Mouse (Mus musculus) MEL (cell line): ENCODE measurements around the gene Rftn1. TPM values are rescaled to one million over a fixed set of nuclear protein-coding genes. Genes with fewer than 3 reads are reported as not detected.

Source experiments
- DNase-seq: peaks from one replicate; pipeline ENCODE4 v3.0.0; 2011; ENCODE audit warnings: low read depth, low spot score
- H3K27ac ChIP-seq: 2 replicates; pipeline ENCODE4 v1.5.1; 2012; ENCODE audit warnings: low read depth, mild to moderate bottlenecking, control low read depth, low read length, moderate library complexity; ENCODE audit not compliant: control insufficient read depth
- H3K27me3 ChIP-seq, 2 experiments: fragments of 150-350 bp in 1 of 2; sonication (generic) in 1 of 2; 2 replicates each; pipeline ENCODE4 v1.6.1; 2012; ENCODE audit warnings: low read length in 2 of 2, mild to moderate bottlenecking in 2 of 2, improper control_type of control experiment in 1 of 2, moderate library complexity in 1 of 2; ENCODE audit not compliant: insufficient read depth in 2 of 2, control insufficient read depth in 1 of 2
- H3K36me3 ChIP-seq, 2 experiments: 2 replicates each; pipeline ENCODE4 v1.6.1; 2012 to 2014; ENCODE audit warnings: low read length in 2 of 2, improper control_type of control experiment in 1 of 2, inconsistent platforms in 1 of 2, mild to moderate bottlenecking in 1 of 2; ENCODE audit not compliant: insufficient read depth in 2 of 2, control insufficient read depth in 1 of 2
- H3K4me1 ChIP-seq, 2 experiments: fragments of 150-350 bp in 1 of 2; sonication (generic) in 1 of 2; 2 replicates each; pipeline ENCODE4 v1.6.1; 2012; ENCODE audit warnings: low read length in 2 of 2, improper control_type of control experiment in 1 of 2, mild to moderate bottlenecking in 1 of 2; ENCODE audit not compliant: insufficient read depth in 2 of 2, control insufficient read depth in 1 of 2
- H3K4me3 ChIP-seq, 2 experiments: fragments of 150-350 bp in 1 of 2; sonication (generic) in 1 of 2; 2 replicates each; pipeline ENCODE4 v1.5.1; 2012; ENCODE audit warnings: low read depth in 2 of 2, low read length in 2 of 2, mild to moderate bottlenecking in 2 of 2, moderate library complexity in 2 of 2, control low read depth in 1 of 2, improper control_type of control experiment in 1 of 2; ENCODE audit not compliant: control insufficient read depth in 1 of 2, insufficient read depth in 1 of 2
- H3K79me2 ChIP-seq: 2 replicates; pipeline ENCODE4 v1.6.1; 2012; ENCODE audit warnings: mild to moderate bottlenecking, low read length, moderate library complexity; ENCODE audit not compliant: control insufficient read depth, poor library complexity, insufficient read depth
- H3K9ac ChIP-seq: 2 replicates; pipeline ENCODE4 v1.6.1; 2012; ENCODE audit warnings: low read depth, mild to moderate bottlenecking, control low read depth, low read length, moderate library complexity; ENCODE audit not compliant: control insufficient read depth, poor library complexity, severe bottlenecking
- H3K9me3 ChIP-seq: fragments of 150-350 bp; sonication (generic); replicated peaks from 2 replicates; pipeline ENCODE4 v1.6.1; 2012; ENCODE audit warnings: mild to moderate bottlenecking, low read length, improper control_type of control experiment, moderate library complexity; ENCODE audit not compliant: insufficient read depth
- BHLHE40 ChIP-seq: IDR thresholded peaks from 2 replicates; pipeline ENCODE4 v1.6.1; 2012; ENCODE audit warnings: low read depth, mild to moderate bottlenecking, inconsistent platforms, low read length, improper control_type of control experiment, borderline replicate concordance
- CHD1 ChIP-seq: IDR thresholded peaks from 2 replicates; pipeline ENCODE4 v1.6.1; 2012; ENCODE audit warnings: low read depth, mild to moderate bottlenecking, inconsistent platforms, low read length, improper control_type of control experiment
- CHD2 ChIP-seq: IDR thresholded peaks from 2 replicates; pipeline ENCODE4 v1.6.1; 2011; ENCODE audit warnings: low read length, improper control_type of control experiment
- CTCF ChIP-seq, 3 experiments: IDR thresholded peaks in 2 of 3; conservative IDR thresholded peaks in 1 of 3; 2 replicates each; pipeline ENCODE4 v1.5.1; 2011 to 2012; ENCODE audit warnings: low read length in 3 of 3, low read depth in 2 of 3, mild to moderate bottlenecking in 2 of 3, improper control_type of control experiment in 1 of 3, inconsistent platforms in 1 of 3, mixed read lengths in 1 of 3, moderate library complexity in 1 of 3; ENCODE audit not compliant: control insufficient read depth in 1 of 3, insufficient read depth in 1 of 3, poor library complexity in 1 of 3, severe bottlenecking in 1 of 3
- ELF1 ChIP-seq: IDR thresholded peaks from 2 replicates; pipeline ENCODE4 v1.6.1; 2014; ENCODE audit warnings: low read depth, mild to moderate bottlenecking, inconsistent platforms, low read length, improper control_type of control experiment, moderate library complexity
- EP300 ChIP-seq, 2 experiments: IDR thresholded peaks; 2 replicates each; pipeline ENCODE4 v1.6.1; 2011; ENCODE audit warnings: improper control_type of control experiment in 2 of 2, low read length in 2 of 2, low read depth in 1 of 2, mild to moderate bottlenecking in 1 of 2
- ETS1 ChIP-seq: IDR thresholded peaks from 2 replicates; pipeline ENCODE4 v1.6.1; 2012; ENCODE audit warnings: low read depth, mild to moderate bottlenecking, inconsistent platforms, low read length, improper control_type of control experiment, moderate library complexity
- GABPA ChIP-seq: IDR thresholded peaks from 2 replicates; pipeline ENCODE4 v1.6.1; 2012; ENCODE audit warnings: low read depth, mild to moderate bottlenecking, inconsistent platforms, low read length, improper control_type of control experiment, moderate library complexity
- GATA1 ChIP-seq: IDR thresholded peaks from 2 replicates; pipeline ENCODE4 v1.6.1; 2011; ENCODE audit warnings: low read depth, low read length, improper control_type of control experiment
- HCFC1 ChIP-seq: IDR thresholded peaks from 2 replicates; pipeline ENCODE4 v1.6.1; 2012; ENCODE audit warnings: low read depth, mild to moderate bottlenecking, inconsistent platforms, low read length, improper control_type of control experiment, moderate library complexity
- JUND ChIP-seq: IDR thresholded peaks from 2 replicates; pipeline ENCODE4 v1.6.1; 2011; ENCODE audit warnings: low read depth, mild to moderate bottlenecking, improper control_type of control experiment, low read length
- KAT2A ChIP-seq: conservative IDR thresholded peaks from 2 replicates; pipeline ENCODE4 v1.6.1; 2012; ENCODE audit warnings: low read depth, low read length, improper control_type of control experiment, inconsistent platforms
- MAFK ChIP-seq: IDR thresholded peaks from 2 replicates; pipeline ENCODE4 v1.6.1; 2011; ENCODE audit warnings: low read depth, mild to moderate bottlenecking, low read length, improper control_type of control experiment, borderline replicate concordance
- MAX ChIP-seq: IDR thresholded peaks from 2 replicates; pipeline ENCODE4 v1.6.1; 2011; ENCODE audit warnings: low read length, improper control_type of control experiment
- MAZ ChIP-seq: IDR thresholded peaks from 2 replicates; pipeline ENCODE4 v1.6.1; 2012; ENCODE audit warnings: low read depth, mild to moderate bottlenecking, inconsistent platforms, low read length, improper control_type of control experiment
- MEF2A ChIP-seq: IDR thresholded peaks from 2 replicates; pipeline ENCODE4 v1.6.1; 2014; ENCODE audit warnings: low read depth, mild to moderate bottlenecking, inconsistent platforms, low read length, improper control_type of control experiment; ENCODE audit not compliant: poor library complexity, insufficient replicate concordance, severe bottlenecking; ENCODE audit errors: extremely low read depth
- MYB ChIP-seq: IDR thresholded peaks from 2 replicates; pipeline ENCODE4 v1.6.1; 2011; ENCODE audit warnings: mild to moderate bottlenecking, low read depth, low read length, improper control_type of control experiment
- MYC ChIP-seq: IDR thresholded peaks from 2 replicates; pipeline ENCODE4 v1.6.1; 2011; ENCODE audit warnings: low read depth, mild to moderate bottlenecking, low read length, improper control_type of control experiment, moderate library complexity
- NELFE ChIP-seq: IDR thresholded peaks from 2 replicates; pipeline ENCODE4 v1.6.1; 2011; ENCODE audit warnings: low read depth, low read length, improper control_type of control experiment
- NRF1 ChIP-seq: IDR thresholded peaks from 2 replicates; pipeline ENCODE4 v1.6.1; 2014; ENCODE audit warnings: low read depth, mild to moderate bottlenecking, inconsistent platforms, low read length, improper control_type of control experiment, moderate library complexity; ENCODE audit not compliant: poor library complexity, insufficient read depth, severe bottlenecking
- POLR2A ChIP-seq, 2 experiments: IDR thresholded peaks; 2 replicates each; pipeline ENCODE4 v1.6.1; 2011 to 2012; ENCODE audit warnings: low read length in 2 of 2, mild to moderate bottlenecking in 2 of 2, control low read depth in 1 of 2, improper control_type of control experiment in 1 of 2, low read depth in 1 of 2, moderate library complexity in 1 of 2; ENCODE audit not compliant: control insufficient read depth in 1 of 2, insufficient read depth in 1 of 2, poor library complexity in 1 of 2
- POLR2AphosphoS2 ChIP-seq: IDR thresholded peaks from 2 replicates; pipeline ENCODE4 v1.6.1; 2011; ENCODE audit warnings: low read length, improper control_type of control experiment
- POLR2AphosphoS5 ChIP-seq: IDR thresholded peaks from 2 replicates; pipeline ENCODE4 v1.6.1; 2012; ENCODE audit warnings: low read depth, borderline replicate concordance, mild to moderate bottlenecking, inconsistent platforms, low read length, moderate library complexity, mixed read lengths
- RAD21 ChIP-seq: IDR thresholded peaks from 2 replicates; pipeline ENCODE4 v1.6.1; 2011; ENCODE audit warnings: mild to moderate bottlenecking, low read depth, low read length, improper control_type of control experiment
- TAL1 ChIP-seq: IDR thresholded peaks from 2 replicates; pipeline ENCODE4 v1.6.1; 2012; ENCODE audit warnings: mild to moderate bottlenecking, inconsistent platforms, low read length, moderate library complexity, mixed read lengths
- TBP ChIP-seq: IDR thresholded peaks from 2 replicates; pipeline ENCODE4 v1.8.0; 2011; ENCODE audit warnings: low read depth, low read length, improper control_type of control experiment
- TCF12 ChIP-seq: IDR thresholded peaks from 2 replicates; pipeline ENCODE4 v1.6.1; 2014; ENCODE audit warnings: low read depth, mild to moderate bottlenecking, inconsistent platforms, low read length, improper control_type of control experiment, moderate library complexity
- USF1 ChIP-seq: IDR thresholded peaks from 2 replicates; pipeline ENCODE4 v1.6.1; 2014; ENCODE audit warnings: low read depth, mild to moderate bottlenecking, inconsistent platforms, low read length, improper control_type of control experiment, moderate library complexity
- ZC3H11A ChIP-seq: IDR thresholded peaks from 2 replicates; pipeline ENCODE4 v1.6.1; 2012; ENCODE audit warnings: low read depth, mild to moderate bottlenecking, inconsistent platforms, low read length, improper control_type of control experiment
- ZMIZ1 ChIP-seq: IDR thresholded peaks from 2 replicates; pipeline ENCODE4 v1.6.1; 2012; ENCODE audit warnings: low read depth, mild to moderate bottlenecking, inconsistent platforms, low read length, improper control_type of control experiment, moderate library complexity
- polyA plus RNA-seq, 2 experiments: library from polyadenylated mRNA; stranded (reverse) in 1 of 2; unstranded in 1 of 2; fragments of >175 nt in 1 of 2; fragments of >200 nt in 1 of 2; gene quantifications; 2 replicates each; pipeline versions ENCODE4 v1.2.1 to v1.2.4; 2012; ENCODE audit warnings: low replicate concordance in 2 of 2, low read depth in 1 of 2; ENCODE audit not compliant: insufficient read length in 2 of 2, insufficient read depth in 1 of 2, missing spikeins in 1 of 2
- total RNA-seq: library from RNA; depleted of rRNA; stranded (reverse); fragments of 300-350 nt; gene quantifications from 2 replicates; pipeline ENCODE4 v1.2.3, GENCODE M21; 2012

Rftn1 gene
- total and polyA plus RNA-seq, 3 experiments = 70.2 to 76.1 TPM; not detected in 1

DNA sequence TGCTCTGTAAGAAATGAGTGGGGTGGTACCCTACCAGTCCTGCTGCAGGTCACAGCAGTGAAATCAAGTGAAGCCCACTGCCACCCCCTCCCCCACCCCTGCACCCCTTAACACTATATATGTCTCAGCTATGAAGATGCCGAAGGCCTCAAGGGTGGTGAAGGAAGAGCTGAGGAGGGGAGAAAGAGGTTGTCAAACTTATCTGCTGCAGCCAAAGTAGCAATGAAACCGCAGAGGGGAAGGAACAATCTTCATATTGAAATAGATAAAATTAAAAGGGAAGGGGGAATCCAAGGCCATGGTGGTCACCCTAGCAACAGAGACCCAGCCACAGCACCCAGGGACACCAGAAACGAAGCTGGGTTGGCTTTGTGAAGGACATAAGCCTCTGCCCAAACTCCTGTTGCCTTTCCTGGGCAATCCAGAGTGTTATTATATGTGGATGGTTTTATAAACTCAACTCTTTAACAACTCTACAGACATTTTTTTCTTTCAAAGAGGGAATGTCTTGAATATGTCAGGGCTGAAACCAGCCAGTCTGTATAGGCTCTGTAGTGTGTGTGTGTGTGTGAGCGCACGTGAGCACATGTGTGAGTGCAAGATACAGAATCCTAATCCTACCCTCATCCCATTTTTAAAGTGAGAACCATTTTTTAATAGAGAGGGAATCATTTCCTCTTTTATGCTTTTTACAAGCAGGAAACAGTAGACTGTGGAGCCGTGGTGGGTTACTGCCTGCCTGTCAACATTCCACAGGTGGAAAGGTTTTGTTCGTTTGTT is 119.5 kb downstream of the Rftn1 start (continued):
- no peak for TF ChIP-seq POLR2AphosphoS5
- TF ChIP-seq POLR2A (IDR thresholded peaks at IDR 0.05; ENCODE audit: control insufficient read depth in 1 of 2, insufficient read depth in 1 of 2, low read depth in 1 of 2, low read length in 2 of 2, poor library complexity in 1 of 2) = no peak
- no peak for TF ChIP-seq KAT2A
- TF ChIP-seq ZMIZ1 = no peak; the same call in 1 of the 2 replicates

DNA sequence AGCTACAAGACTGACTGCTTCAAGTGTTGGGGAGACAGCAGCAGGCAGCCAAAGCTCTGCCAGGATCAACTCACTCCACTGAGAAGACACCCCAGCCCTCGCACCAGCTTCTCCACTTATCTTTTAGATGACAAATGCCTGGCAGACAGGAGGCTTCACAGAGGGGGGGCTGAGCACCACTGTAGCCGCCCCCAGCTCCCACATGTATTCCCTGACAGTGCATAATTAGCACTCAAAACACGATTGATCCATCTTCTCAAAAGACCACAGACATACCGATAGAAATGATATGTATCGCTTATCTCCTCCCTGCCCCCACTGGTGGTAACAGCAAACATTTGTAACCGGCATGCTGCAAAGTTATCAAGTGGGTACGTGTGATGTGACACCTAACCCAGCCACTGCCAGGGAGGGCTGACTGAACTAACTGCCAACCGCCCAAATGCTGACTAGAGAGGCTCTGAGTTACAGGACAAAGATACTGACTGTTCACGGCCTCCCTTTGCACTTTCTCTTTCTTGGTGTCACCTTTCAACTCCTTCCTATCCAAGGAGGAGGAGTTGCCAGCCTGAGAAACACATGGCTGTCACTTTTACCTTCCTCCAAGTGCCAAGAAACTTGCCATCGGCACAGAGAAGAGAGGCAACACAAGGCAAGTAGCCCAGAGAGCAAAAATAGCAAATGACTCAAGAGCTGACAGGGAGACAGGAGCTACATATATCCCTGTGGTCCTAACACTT is 120.4 kb downstream of the Rftn1 start:
- Histone ChIP-seq H3K27ac (peak overlapping the region; percentile 99), H3K36me3 (peaks cover 0 to 48% of the 10 kb centered on the region in 2 experiments; a peak in 3 of 4 replicates), H3K79me2 (no peaks in the 10 kb centered on the region), H3K4me1 (peaks cover 11 to 43% of the 10 kb centered on the region in 2 experiments), H3K27me3 (no peaks in the 10 kb centered on the region), H3K9ac (peak overlapping the region; percentile 64), H3K9me3 (no peaks in the 10 kb centered on the region), H3K4me3 (peak overlapping the region; percentile 21 to 40)
- peak; percentile 96 for DNase-seq
- no peak; the same call in 1 of the 2 replicates for TF ChIP-seq CHD2
- TF ChIP-seq ETS1 = peak; percentile 97
- peak; percentile 70; the same call in 1 of the 2 replicates for TF ChIP-seq MAFK
- TF ChIP-seq JUND = no peak
- peak; percentile 48; the same call in 1 of the 2 replicates for TF ChIP-seq MAX
- peak; percentile 14 to 72; a peak in 2 of 4 replicates for TF ChIP-seq POLR2A (IDR thresholded peaks at IDR 0.05; ENCODE audit: control insufficient read depth in 1 of 2, insufficient read depth in 1 of 2, low read depth in 1 of 2, low read length in 2 of 2, poor library complexity in 1 of 2)
- no peak for TF ChIP-seq MEF2A
- no peak; the same call in 1 of the 2 replicates for TF ChIP-seq HCFC1
- peak; percentile 38; the same call in 1 of the 2 replicates for TF ChIP-seq NELFE
- TF ChIP-seq TCF12 = peak; percentile 90
- TF ChIP-seq MAZ = peak; percentile 83
- TF ChIP-seq ELF1 = no peak
- TF ChIP-seq RAD21 = no peak
- TF ChIP-seq MYB = peak; percentile 97
- TF ChIP-seq TBP = peak; percentile 72
- peak; percentile 98 for TF ChIP-seq GATA1
- TF ChIP-seq MYC = peak; percentile 34
- peak; percentile 69 to 99 for TF ChIP-seq EP300 (IDR thresholded peaks at IDR 0.05; ENCODE audit: low read depth in 1 of 2, low read length in 2 of 2)
- no peak for TF ChIP-seq KAT2A
- TF ChIP-seq POLR2AphosphoS2 = peak; percentile 48; the same call in 1 of the 2 replicates
- TF ChIP-seq ZMIZ1 = no peak
- no peak for TF ChIP-seq POLR2AphosphoS5
- no peak for TF ChIP-seq NRF1
- TF ChIP-seq BHLHE40 = peak; percentile 73; the same call in 1 of the 2 replicates
- no peak for TF ChIP-seq GABPA
- no peak for TF ChIP-seq ZC3H11A
- peak; percentile 78; the same call in 1 of the 2 replicates for TF ChIP-seq CHD1
- TF ChIP-seq CTCF (IDR thresholded peaks at IDR 0.05 in 2 of 3, conservative IDR thresholded peaks at IDR 0.05 in 1 of 3; ENCODE audit: control insufficient read depth in 1 of 3, insufficient read depth in 1 of 3, low read depth in 2 of 3, low read length in 3 of 3, poor library complexity in 1 of 3, severe bottlenecking in 1 of 3) = no peak
- peak; percentile 21; the same call in 1 of the 2 replicates for TF ChIP-seq TAL1
- TF ChIP-seq USF1 = no peak
